Mouse (Mus musculus): Measurements from ENCODE around the gene 4933427D14Rik.

Gene 4933427D14Rik

DNA sequence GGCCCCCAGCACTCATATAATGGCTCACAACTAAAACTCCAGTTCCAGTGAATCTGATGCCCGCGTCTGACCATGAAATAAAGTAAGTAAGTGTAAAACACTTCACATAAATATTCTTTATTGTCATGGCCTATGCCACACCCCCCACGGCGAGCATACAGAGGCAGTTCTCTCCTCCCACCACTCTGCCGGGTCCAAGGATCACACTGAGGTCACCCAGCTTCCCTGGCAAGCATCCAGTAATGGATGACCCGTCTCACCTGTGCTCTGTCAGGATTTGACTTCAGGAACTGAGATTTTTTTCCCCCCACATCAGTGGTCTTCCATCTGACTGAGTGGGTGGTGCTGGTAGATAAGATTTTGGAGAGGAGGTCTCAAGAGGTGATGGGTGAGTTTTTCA, 67.1 kb downstream of the 4933427D14Rik start:
- DNase-seq, result no peak

GRCm38 (mm10) chr11:72136231-72136982, 70.9 kb downstream of the 4933427D14Rik start:
- DNase-seq, result no peak

- no peak for DNase-seq
Observed at GRCm38 (mm10) chr11:72135383-72136158, 71.7 kb downstream of the 4933427D14Rik start, which contains the start of gene Pitpnm3. Gene Pitpnm3 (minus strand): TSS chr11:72135778.

DNA sequence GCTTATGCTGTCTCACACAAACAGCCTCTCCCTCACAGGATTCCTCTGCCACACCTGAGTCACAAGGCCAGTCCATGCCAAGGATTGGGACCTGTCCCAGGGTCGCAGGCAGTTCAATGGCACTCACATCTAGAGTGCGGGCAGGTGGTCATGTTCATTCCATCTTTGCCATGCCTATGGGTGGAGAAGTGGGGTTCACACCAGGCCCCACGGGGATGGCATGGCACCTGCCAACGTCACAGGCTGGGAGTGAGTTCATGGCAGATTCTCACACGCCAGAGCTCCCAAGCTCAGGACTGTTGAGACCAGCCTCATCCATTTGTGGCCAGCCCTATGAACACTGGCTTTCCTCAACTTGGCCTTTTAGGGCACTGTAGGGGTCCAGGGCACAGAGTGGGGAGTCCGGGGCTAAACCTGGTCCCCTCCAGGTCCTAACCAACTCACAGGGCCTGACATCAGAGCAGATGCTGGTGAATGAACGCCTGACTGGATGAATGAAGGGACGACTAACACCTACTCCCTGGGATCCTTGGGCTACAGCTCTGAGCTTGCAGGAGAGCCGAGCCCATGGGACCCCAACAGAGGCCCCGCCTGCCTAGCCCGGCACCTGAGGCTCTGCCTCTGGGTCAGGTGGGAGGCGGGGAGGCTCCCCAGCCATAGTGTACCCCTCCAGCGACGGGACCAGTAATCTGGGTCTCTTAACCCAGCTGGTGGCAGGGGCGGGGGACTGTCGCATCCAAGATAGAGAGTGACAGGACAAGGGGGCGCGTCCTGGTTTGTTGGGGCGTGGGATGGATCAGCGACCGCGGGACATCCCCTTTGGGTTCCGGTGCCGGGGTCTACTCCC, 72.5 kb downstream of the 4933427D14Rik start:
- no peak for DNase-seq

DNA sequence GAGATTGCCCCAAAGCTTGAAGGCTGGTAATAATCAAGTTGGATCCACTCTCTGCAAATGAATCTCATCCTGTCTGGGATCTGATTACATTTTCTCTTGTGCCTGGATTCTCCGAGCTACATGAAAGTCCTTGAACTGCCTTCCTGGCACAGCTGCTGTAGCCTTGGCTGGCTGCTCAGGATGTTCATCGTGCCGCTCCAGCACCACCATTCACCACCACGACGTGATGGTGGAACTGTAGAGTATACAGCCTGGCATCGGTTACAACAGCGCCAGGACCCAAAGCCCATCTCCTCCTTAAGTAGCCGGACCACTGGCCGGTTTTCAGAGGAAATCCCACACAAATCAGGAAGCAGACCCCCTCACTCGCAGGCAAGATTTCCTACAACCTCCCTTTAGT, 74.2 kb downstream of the 4933427D14Rik start:
- no peak for DNase-seq

- no peak for DNase-seq
Observed at GRCm38 (mm10) chr11:72132266-72132665, 75.0 kb downstream of the 4933427D14Rik start.

- DNase-seq, result no peak
Observed at GRCm38 (mm10) chr11:72131697-72132096, 75.6 kb downstream of the 4933427D14Rik start.

- DNase-seq, result no peak
Observed at GRCm38 (mm10) chr11:72130905-72131304, 76.4 kb downstream of the 4933427D14Rik start.

- no peak for DNase-seq
Observed at GRCm38 (mm10) chr11:72130472-72130871, 76.8 kb downstream of the 4933427D14Rik start.

GRCm38 (mm10) chr11:72130021-72130420, 77.2 kb downstream of the 4933427D14Rik start:
- DNase-seq, result no peak

GRCm38 (mm10) chr11:72129032-72129894, 78.0 kb downstream of the 4933427D14Rik start:
- no peak for DNase-seq

DNA sequence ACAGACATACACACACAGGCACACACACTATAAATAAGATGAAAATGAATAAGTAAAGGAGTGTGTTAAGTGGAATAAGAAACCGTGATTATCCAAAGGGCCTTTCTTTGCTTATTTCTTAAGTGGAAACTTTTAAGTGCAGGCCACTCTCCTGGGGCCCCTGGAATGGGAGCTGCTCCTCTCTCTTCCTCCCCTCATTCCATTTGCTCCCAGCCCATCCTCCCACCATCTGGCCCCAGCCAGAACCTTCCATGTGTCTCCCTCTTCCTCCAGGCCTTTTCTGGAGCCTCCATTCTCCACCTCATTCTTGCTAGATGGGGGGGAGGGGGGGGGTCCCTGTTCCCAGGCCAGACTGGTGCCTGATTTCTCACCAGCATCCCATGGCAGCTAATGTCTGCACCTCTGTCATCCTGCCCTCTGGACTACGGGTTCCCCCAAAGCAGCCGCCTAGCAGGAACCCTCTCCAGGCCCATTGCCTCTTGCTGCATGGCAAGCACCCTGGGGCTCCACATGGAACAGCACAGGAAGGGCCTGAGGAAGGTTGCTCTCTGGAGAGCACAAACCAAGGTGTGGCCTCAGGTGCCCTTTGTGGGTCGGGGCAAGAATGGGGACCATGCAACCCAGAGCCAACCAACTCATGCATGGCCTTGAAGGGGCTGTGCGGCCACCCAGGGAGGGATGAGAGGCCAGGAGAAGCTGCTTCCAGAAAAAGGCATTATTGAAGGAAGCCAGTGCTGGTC, 79.6 kb downstream of the 4933427D14Rik start:
- no peak for DNase-seq

DNA sequence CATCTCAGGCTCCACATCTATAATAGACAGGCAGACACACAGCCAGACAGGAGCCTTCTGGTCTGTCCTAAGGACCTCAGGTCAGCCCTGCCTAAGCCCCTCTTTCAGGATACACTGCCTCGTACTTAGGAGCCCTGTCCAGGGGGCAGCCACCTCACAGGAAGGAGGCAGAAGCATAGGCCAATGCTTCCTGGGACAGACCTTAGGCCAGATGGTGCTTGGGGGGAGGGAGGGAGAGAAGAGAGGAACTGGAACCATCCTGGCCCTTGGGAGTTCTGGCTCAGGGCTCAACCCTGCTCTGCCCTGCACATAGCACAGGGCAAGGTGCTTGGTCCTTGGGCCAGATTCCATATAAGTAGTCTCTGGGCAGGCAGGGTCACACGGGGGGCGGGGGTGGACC, 81.5 kb downstream of the 4933427D14Rik start:
- no peak for DNase-seq

- no peak for DNase-seq
Observed at GRCm38 (mm10) chr11:72123531-72123930, 83.7 kb downstream of the 4933427D14Rik start.

DNA sequence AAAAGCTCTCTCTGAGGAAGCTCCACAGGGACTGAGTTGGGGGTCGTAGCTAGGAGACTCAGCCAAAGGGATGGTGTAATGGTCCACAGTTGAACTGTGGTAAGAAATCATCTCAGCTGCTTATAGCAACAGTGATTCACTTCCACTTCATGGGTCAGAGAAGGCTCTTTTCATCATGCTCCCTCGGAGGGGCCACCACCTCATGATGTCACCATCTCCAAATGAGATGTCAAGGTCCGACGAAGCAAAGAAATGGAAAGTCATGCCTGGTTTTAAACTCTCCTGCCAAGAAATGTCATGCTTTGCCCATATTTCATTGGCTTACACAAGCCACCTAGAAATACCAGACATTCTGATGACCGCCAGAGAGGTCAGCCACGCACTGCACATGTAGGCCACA, 86.9 kb downstream of the 4933427D14Rik start:
- no peak for DNase-seq

DNA sequence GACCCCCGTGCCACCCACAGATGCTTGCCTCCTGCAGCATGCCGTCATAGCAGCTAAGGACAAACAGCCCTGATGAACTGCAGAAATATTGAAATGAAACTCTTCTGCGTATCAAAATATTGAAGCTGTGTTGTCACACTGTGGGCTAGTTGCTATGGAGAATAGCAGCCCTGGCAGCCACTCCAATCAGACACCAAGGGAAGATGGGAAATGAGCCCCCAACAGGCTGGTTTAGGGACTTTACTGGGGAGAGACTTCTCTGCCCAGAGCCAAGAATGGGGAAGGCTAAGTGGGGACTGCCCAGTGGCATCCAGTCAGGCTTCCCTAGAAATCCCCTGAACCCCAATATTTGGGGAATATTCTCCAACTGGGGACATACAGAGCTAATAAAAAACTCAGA, 88.6 kb downstream of the 4933427D14Rik start:
- no peak for DNase-seq

DNA sequence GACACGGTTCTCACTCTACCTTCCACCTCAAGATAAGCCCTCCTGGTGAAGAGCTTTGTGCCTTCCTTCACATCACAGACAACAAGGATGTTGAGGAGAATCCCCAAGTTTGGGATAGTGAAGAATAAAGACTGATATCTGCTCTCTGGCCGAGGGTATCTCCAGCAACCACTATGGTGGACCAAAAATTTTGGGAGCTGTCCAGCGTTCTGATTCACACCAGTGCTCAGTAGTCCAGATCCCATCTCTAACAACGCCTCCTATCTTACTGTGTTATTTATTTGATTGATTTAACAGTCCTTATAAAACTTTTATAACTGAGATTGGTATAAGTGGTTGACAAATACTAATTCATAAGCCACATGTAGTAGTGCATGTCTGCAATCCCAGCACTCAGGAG, 94.0 kb downstream of the 4933427D14Rik start:
- DNase-seq, result no peak

DNA sequence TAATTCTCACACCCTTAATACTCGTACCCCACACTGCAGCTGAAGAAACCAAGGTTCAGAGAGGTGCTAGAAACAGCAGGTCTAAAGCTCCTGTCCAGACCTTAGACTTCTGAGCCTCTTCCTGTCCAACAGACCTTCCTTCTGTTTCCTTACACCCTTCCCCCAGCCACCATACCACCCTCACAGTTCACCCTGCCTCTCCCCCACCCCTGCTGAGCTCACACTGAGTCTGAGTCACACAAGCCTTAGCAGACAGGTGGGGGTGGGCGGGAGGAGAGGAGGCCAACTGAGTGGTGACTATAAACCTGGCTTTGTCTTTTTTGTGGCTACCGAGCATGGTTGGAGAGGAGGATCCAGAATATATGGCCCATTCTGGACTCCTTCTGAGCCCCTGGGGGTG, 96.5 kb downstream of the 4933427D14Rik start:
- DNase-seq, result no peak

- DNase-seq, result no peak
Observed at GRCm38 (mm10) chr11:72104223-72104622, 103.0 kb downstream of the 4933427D14Rik start.

Measured in spleen, adult 18-20 months (tissue).